8 mouse cellular contexts compared by ENCODE assay signal in the genomic region with DNA sequence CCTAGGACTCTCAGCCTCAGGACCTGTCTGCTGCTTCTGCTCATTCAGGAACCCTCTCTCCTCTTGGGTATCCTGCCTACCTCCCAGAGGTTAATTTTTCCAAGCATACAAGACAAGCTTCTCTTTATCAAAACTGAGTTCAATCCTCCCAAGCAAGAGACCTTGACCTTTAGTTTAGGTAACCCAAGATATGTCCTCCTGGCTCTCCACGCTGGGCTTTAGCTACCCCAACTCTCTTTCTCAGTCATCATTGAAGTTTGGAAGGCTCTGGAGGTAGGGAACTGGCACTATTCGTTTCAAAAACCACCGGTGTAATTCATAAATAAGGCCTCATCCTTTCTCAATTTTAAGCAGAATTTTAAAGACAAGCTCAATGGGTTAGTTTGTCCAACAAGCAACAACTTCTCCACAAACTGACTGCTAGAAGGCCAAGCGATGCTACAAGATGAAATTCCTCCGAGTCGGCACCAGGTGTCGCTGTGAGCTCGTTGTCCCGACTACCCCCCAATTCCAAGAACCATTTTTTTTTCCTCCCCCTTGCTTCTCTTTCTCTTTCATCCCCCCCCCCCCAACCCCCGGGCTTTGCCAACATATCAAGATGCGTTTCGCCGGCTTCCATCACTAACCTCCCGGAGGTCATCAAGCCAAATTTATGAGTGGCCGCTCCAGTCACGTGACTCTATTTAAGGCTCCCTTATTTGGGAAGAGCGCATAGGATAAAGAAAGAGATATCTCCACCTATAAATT. TPM values are rescaled to one million over a fixed set of nuclear protein-coding genes. Genes with fewer than 3 reads are reported as not detected.
DNase-seq lines count a peak whose midpoint lies in the region; ATAC-seq and TF ChIP-seq lines count a peak whose summit lies in the region.

No protein-coding gene starts in this region.

- TF ChIP-seq RAD21 in CH12.LX (IDR thresholded peaks at IDR 0.05; ENCODE audit: low read depth, low read length): peak; percentile 88

- H3K27me3 ChIP-seq in forebrain, embryonic 16.5 days (replicated peaks; ENCODE audit: control insufficient read depth, insufficient read depth, low read length): peaks cover 94% of the 10 kb centered on the region
- peaks cover 99% of the 10 kb centered on the region for H3K27me3 ChIP-seq in forebrain, embryonic 13.5 days
- H3K27me3 ChIP-seq in CH12.LX (replicated peaks): no peaks in the 10 kb centered on the region
- peaks cover 98% of the 10 kb centered on the region for H3K27me3 ChIP-seq in limb, embryonic 13.5 days
- peaks cover 96% of the 10 kb centered on the region for H3K27me3 ChIP-seq in midbrain, postnatal 0 days (ENCODE audit: insufficient read depth, low read length)

- no peak for TF ChIP-seq POLR2A in CH12.LX (IDR thresholded peaks at IDR 0.05; ENCODE audit: low read depth, low read length)

- dilution Hi-C loops in CH12.LX (cut with MboI; ENCODE audit: extremely low pct_ligation_motif_present, extremely low pct_unique_long_range_greater_than_20kb, low sequenced_read_pairs): no loop called here

- no peak for ATAC-seq in forebrain, embryonic 16.5 days
- ATAC-seq in forebrain, embryonic 13.5 days: no peak
- no peak for ATAC-seq in limb, embryonic 13.5 days (ENCODE audit: low FRiP score, low read depth)
- ATAC-seq in midbrain, postnatal 0 days (ENCODE audit: low FRiP score): no peak

- no peak for TF ChIP-seq EP300 in CH12.LX (IDR thresholded peaks at IDR 0.05; ENCODE audit: low read length)

- peaks cover 6% of the 10 kb centered on the region for H3K4me1 ChIP-seq in forebrain, embryonic 16.5 days (replicated peaks; ENCODE audit: control insufficient read depth, insufficient read depth, low read length)
- peaks cover 6% of the 10 kb centered on the region; the same call in 1 of the 2 replicates for H3K4me1 ChIP-seq in forebrain, embryonic 13.5 days
- H3K4me1 ChIP-seq in CH12.LX (ENCODE audit: control insufficient read depth in 1 of 2, insufficient read depth in 2 of 2): peaks cover 0 to 37% of the 10 kb centered on the region in 2 experiments; a peak in 2 of 4 replicates
- H3K4me1 ChIP-seq in limb, embryonic 13.5 days: peaks cover 63% of the 10 kb centered on the region
- H3K4me1 ChIP-seq in midbrain, postnatal 0 days (ENCODE audit: insufficient read depth, low read length): no peaks in the 10 kb centered on the region

- no peak overlapping the region for H3K27ac ChIP-seq in forebrain, embryonic 16.5 days (ENCODE audit: low read length)
- no peak overlapping the region for H3K27ac ChIP-seq in forebrain, embryonic 13.5 days
- no peak overlapping the region for H3K27ac ChIP-seq in CH12.LX (ENCODE audit: insufficient read depth, low read depth)
- H3K27ac ChIP-seq in limb, embryonic 13.5 days: no peak overlapping the region
- H3K27ac ChIP-seq in midbrain, postnatal 0 days (ENCODE audit: low read depth, low read length): no peak overlapping the region

- TF ChIP-seq CTCF in CH12.LX (conservative IDR thresholded peaks at IDR 0.05 in 1 of 2, IDR thresholded peaks at IDR 0.05 in 1 of 2; ENCODE audit: low read depth in 2 of 2, low read length in 2 of 2): peak; percentile 77 to 92
- peak; percentile 81 for TF ChIP-seq CTCF in midbrain, postnatal 0 days (IDR thresholded peaks at IDR 0.05)

- intact Hi-C loops in heart, postnatal 36 days (cut with DNase I): loop anchor here (1.0 to 5.0 kb wide), 3 partner anchors 51 to 152 kb away; no protein-coding TSS in a partner anchor

- WGBS in forebrain, embryonic 16.5 days: 3% methylated on average over 17 of the region's 17 CpGs
- 3% methylated on average over 17 of the region's 17 CpGs for WGBS in forebrain, embryonic 13.5 days
- WGBS in limb, embryonic 13.5 days: 5% methylated on average over 17 of the region's 17 CpGs
- WGBS in midbrain, postnatal 0 days: 3% methylated on average over 17 of the region's 17 CpGs

- no peaks in the 10 kb centered on the region for H3K9me3 ChIP-seq in forebrain, embryonic 16.5 days (ENCODE audit: control insufficient read depth, low read length)
- no peaks in the 10 kb centered on the region; the same call in 1 of the 2 replicates for H3K9me3 ChIP-seq in forebrain, embryonic 13.5 days (replicated peaks)
- peaks cover 7% of the 10 kb centered on the region for H3K9me3 ChIP-seq in CH12.LX (replicated peaks; ENCODE audit: low read length)
- no peaks in the 10 kb centered on the region for H3K9me3 ChIP-seq in limb, embryonic 13.5 days
- H3K9me3 ChIP-seq in midbrain, postnatal 0 days (ENCODE audit: low read length): no peaks in the 10 kb centered on the region

- no peak overlapping the region for H3K9ac ChIP-seq in forebrain, embryonic 16.5 days (replicated peaks; ENCODE audit: low read depth, low read length)
- no peak overlapping the region for H3K9ac ChIP-seq in forebrain, embryonic 13.5 days
- H3K9ac ChIP-seq in CH12.LX (ENCODE audit: insufficient read depth, low read depth): no peak overlapping the region
- H3K9ac ChIP-seq in limb, embryonic 13.5 days: no peak overlapping the region
- no peak overlapping the region for H3K9ac ChIP-seq in midbrain, postnatal 0 days (replicated peaks; ENCODE audit: low read length, poor library complexity, severe bottlenecking)

- H3K36me3 ChIP-seq in forebrain, embryonic 16.5 days (ENCODE audit: control insufficient read depth, insufficient read depth): no peaks in the 10 kb centered on the region
- H3K36me3 ChIP-seq in forebrain, embryonic 13.5 days (ENCODE audit: poor library complexity, severe bottlenecking): no peaks in the 10 kb centered on the region
- no peaks in the 10 kb centered on the region for H3K36me3 ChIP-seq in CH12.LX (replicated peaks in 1 of 2; ENCODE audit: control insufficient read depth in 1 of 2, insufficient read depth in 1 of 2, low read length in 1 of 2)
- H3K36me3 ChIP-seq in limb, embryonic 13.5 days: no peaks in the 10 kb centered on the region
- H3K36me3 ChIP-seq in midbrain, postnatal 0 days (ENCODE audit: insufficient read depth, low read length): no peaks in the 10 kb centered on the region

- peak overlapping the region; percentile 25; the same call in 1 of the 2 replicates for H3K4me2 ChIP-seq in forebrain, embryonic 16.5 days (ENCODE audit: low read length)
- no peak overlapping the region for H3K4me2 ChIP-seq in forebrain, embryonic 13.5 days
- H3K4me2 ChIP-seq in CH12.LX (ENCODE audit: insufficient read depth, low read depth, poor library complexity, severe bottlenecking): no peak overlapping the region
- peak overlapping the region; percentile 60 for H3K4me2 ChIP-seq in limb, embryonic 13.5 days (replicated peaks)
- H3K4me2 ChIP-seq in midbrain, postnatal 0 days (ENCODE audit: low read depth, low read length, poor library complexity, severe bottlenecking): no peak overlapping the region

- in situ Hi-C loops in CH12.LX (cut with MboI; ENCODE audit: low pct_ligation_motif_present, low pct_unique_long_range_greater_than_20kb, low sequenced_read_pairs): loop anchor here (10.0 kb wide), 1 partner anchor 161 kb away; no protein-coding TSS in a partner anchor

- H3K79me2 ChIP-seq in CH12.LX (replicated peaks; ENCODE audit: control insufficient read depth, extremely low read depth, insufficient read depth, poor library complexity, severe bottlenecking): no peaks in the 10 kb centered on the region

- DNase-seq in CH12.LX (ENCODE audit: extremely low read depth): peak; percentile 59
- DNase-seq in cerebellum, postnatal 25 days: peak; percentile 48 to 61
- DNase-seq in heart, postnatal 36 days: peak; percentile 42 to 57
- peak; percentile 72 for DNase-seq in midbrain, postnatal 0 days (ENCODE audit: low spot score)
- DNase-seq in ovary, postnatal 14 days (ENCODE audit: low spot score): no peak

- H3K4me3 ChIP-seq in forebrain, embryonic 16.5 days (replicated peaks; ENCODE audit: low read length): no peak overlapping the region
- no peak overlapping the region for H3K4me3 ChIP-seq in forebrain, embryonic 13.5 days
- H3K4me3 ChIP-seq in CH12.LX (replicated peaks in 1 of 3; ENCODE audit: low read depth in 2 of 3, low read length in 2 of 3, poor library complexity in 1 of 3): no peak overlapping the region
- H3K4me3 ChIP-seq in limb, embryonic 13.5 days: peak overlapping the region; percentile 32
- H3K4me3 ChIP-seq in midbrain, postnatal 0 days (ENCODE audit: low read depth, low read length): no peak overlapping the region

RNA-seq across cellular contexts. Expression of gene Hoxc4, which starts 5.3 kb away (rescaled TPM):
- polyA plus RNA-seq in forebrain, embryonic 16.5 days (2015; fragmentation: Nextera tagmentation; extraction: Ambion mirVana): not detected in 2 replicates
- not detected in 2 replicates for polyA plus RNA-seq in forebrain, embryonic 13.5 days (2015; fragmentation: Nextera tagmentation; extraction: Ambion mirVana)
- total RNA-seq in CH12.LX (2012; rRNA removed): 5.7 and 7.8 TPM in 2 replicates
- 8.6 and 10.4 TPM in 2 replicates for total RNA-seq in CH12.LX (2014; rRNA removed)
- polyA plus RNA-seq in CH12.LX (2012; ENCODE audit: insufficient read length, low read depth): 31.7 and 37.0 TPM in 2 replicates
- total RNA-seq in heart, postnatal 36 days (2021): not detected
- polyA plus RNA-seq in limb, embryonic 13.5 days (2015; fragmentation: Nextera tagmentation; extraction: Ambion mirVana): 4.8 and 4.9 TPM in 2 replicates
- total RNA-seq in midbrain, postnatal 0 days (2014; rRNA removed): 2.2 TPM in 1 of 2 replicates, not detected in the other
- polyA plus RNA-seq in midbrain, postnatal 0 days (2015; fragmentation: Nextera tagmentation; extraction: Ambion mirVana): not detected in 2 replicates

RNA-seq across cellular contexts. Expression of gene Hoxc6, which starts 15.4 kb away (rescaled TPM):
- polyA plus RNA-seq in forebrain, embryonic 16.5 days (2015; fragmentation: Nextera tagmentation; extraction: Ambion mirVana): not detected in 2 replicates
- polyA plus RNA-seq in forebrain, embryonic 13.5 days (2015; fragmentation: Nextera tagmentation; extraction: Ambion mirVana): not detected in 2 replicates
- total RNA-seq in CH12.LX (2012; rRNA removed) (0.42 and 0.76 TPM in 2 replicates), CH12.LX (2014; rRNA removed) (0.59 and 0.79 TPM in 2 replicates)
- polyA plus RNA-seq in CH12.LX (2012; ENCODE audit: insufficient read length, low read depth): 2.9 and 4.5 TPM in 2 replicates
- total RNA-seq in heart, postnatal 36 days (2021): under 1 TPM in 1 of 2 experiments, not detected in 1; 0.25 TPM
- polyA plus RNA-seq in limb, embryonic 13.5 days (2015; fragmentation: Nextera tagmentation; extraction: Ambion mirVana): 2.5 and 2.8 TPM in 2 replicates
- not detected in 2 replicates for total RNA-seq in midbrain, postnatal 0 days (2014; rRNA removed)
- not detected in 2 replicates for polyA plus RNA-seq in midbrain, postnatal 0 days (2015; fragmentation: Nextera tagmentation; extraction: Ambion mirVana)

RNA-seq across cellular contexts. Expression of gene Hoxc8, which starts 23.0 kb away (rescaled TPM):
- not detected in 2 replicates for polyA plus RNA-seq in forebrain, embryonic 16.5 days (2015; fragmentation: Nextera tagmentation; extraction: Ambion mirVana)
- not detected in 2 replicates for polyA plus RNA-seq in forebrain, embryonic 13.5 days (2015; fragmentation: Nextera tagmentation; extraction: Ambion mirVana)
- total RNA-seq in CH12.LX (2012; rRNA removed): not detected in 2 replicates
- total RNA-seq in CH12.LX (2014; rRNA removed): not detected in 2 replicates
- not detected in 2 replicates for polyA plus RNA-seq in CH12.LX (2012; ENCODE audit: insufficient read length, low read depth)
- total RNA-seq in heart, postnatal 36 days (2021): not detected
- 2.7 and 3.0 TPM in 2 replicates for polyA plus RNA-seq in limb, embryonic 13.5 days (2015; fragmentation: Nextera tagmentation; extraction: Ambion mirVana)
- not detected in 2 replicates for total RNA-seq in midbrain, postnatal 0 days (2014; rRNA removed)
- not detected in 2 replicates for polyA plus RNA-seq in midbrain, postnatal 0 days (2015; fragmentation: Nextera tagmentation; extraction: Ambion mirVana)

RNA-seq across cellular contexts. Expression of gene Hoxc9, which starts 37.2 kb away (rescaled TPM):
- not detected in 2 replicates for polyA plus RNA-seq in forebrain, embryonic 16.5 days (2015; fragmentation: Nextera tagmentation; extraction: Ambion mirVana)
- not detected in 2 replicates for polyA plus RNA-seq in forebrain, embryonic 13.5 days (2015; fragmentation: Nextera tagmentation; extraction: Ambion mirVana)
- total RNA-seq in CH12.LX (2012; rRNA removed) (not detected in 2 replicates), CH12.LX (2014; rRNA removed) (0.12 TPM in 1 of 2 replicates, not detected in the other)
- 0.20 and 0.26 TPM in 2 replicates for polyA plus RNA-seq in CH12.LX (2012; ENCODE audit: insufficient read length, low read depth)
- total RNA-seq in heart, postnatal 36 days (2021): not detected
- 1.7 and 2.1 TPM in 2 replicates for polyA plus RNA-seq in limb, embryonic 13.5 days (2015; fragmentation: Nextera tagmentation; extraction: Ambion mirVana)
- not detected in 2 replicates for total RNA-seq in midbrain, postnatal 0 days (2014; rRNA removed)
- polyA plus RNA-seq in midbrain, postnatal 0 days (2015; fragmentation: Nextera tagmentation; extraction: Ambion mirVana): not detected in 2 replicates

RNA-seq across cellular contexts. Expression of gene Hoxc5, which starts 46.2 kb away (rescaled TPM):
- not detected in 2 replicates for polyA plus RNA-seq in forebrain, embryonic 16.5 days (2015; fragmentation: Nextera tagmentation; extraction: Ambion mirVana)
- not detected in 2 replicates for polyA plus RNA-seq in forebrain, embryonic 13.5 days (2015; fragmentation: Nextera tagmentation; extraction: Ambion mirVana)
- not detected in 2 replicates for total RNA-seq in CH12.LX (2012; rRNA removed)
- total RNA-seq in CH12.LX (2014; rRNA removed): 0.15 TPM in 1 of 2 replicates, not detected in the other
- polyA plus RNA-seq in CH12.LX (2012; ENCODE audit: insufficient read length, low read depth): 0.16 and 0.22 TPM in 2 replicates
- not detected for total RNA-seq in heart, postnatal 36 days (2021)
- polyA plus RNA-seq in limb, embryonic 13.5 days (2015; fragmentation: Nextera tagmentation; extraction: Ambion mirVana): 5.2 and 6.7 TPM in 2 replicates
- 0.88 TPM in 1 of 2 replicates, not detected in the other for total RNA-seq in midbrain, postnatal 0 days (2014; rRNA removed)
- not detected in 2 replicates for polyA plus RNA-seq in midbrain, postnatal 0 days (2015; fragmentation: Nextera tagmentation; extraction: Ambion mirVana)

Comparison
In these comparisons a context has a peak if more than half of its experiments do, and no peak if none do; other contexts are left out.
1. H3K4me2 ChIP-seq: peak in forebrain, embryonic 16.5 days (single experiment) and limb, embryonic 13.5 days (single experiment); none in forebrain, embryonic 13.5 days (single experiment), CH12.LX (single experiment) and midbrain, postnatal 0 days (single experiment).